Mouse (Mus musculus): ENCODE measurements at regions not wholly inside any gene's neighbourhood (a gene's known extent, or its start where the extent isn't known, plus 50 kb on each side); places are given as distances from the start of the nearest gene placed in this dataset.

- ATAC-seq (replicated peaks), result no peak
- H3K9me3 ChIP-seq, result no peaks in the 10 kb centered on the region
- H3K4me1 ChIP-seq, result no peaks in the 10 kb centered on the region
- no peak overlapping the region for H3K4me3 ChIP-seq
- no peak overlapping the region for H3K27ac ChIP-seq (replicated peaks)
- WGBS, result 62% methylated on average over 2 of the region's 2 CpGs
- no peaks in the 10 kb centered on the region for H3K27me3 ChIP-seq
- H3K36me3 ChIP-seq, result no peaks in the 10 kb centered on the region
- no peak overlapping the region for H3K4me2 ChIP-seq (replicated peaks)
- no peak overlapping the region for H3K9ac ChIP-seq (replicated peaks)
These were observed 50.3 kb upstream of the D16Ertd472e start for GRCm38 (mm10) chr16:78626803-78627202.
